Mouse (Mus musculus): ENCODE data around the gene Ppp6r3. TPM values are rescaled to one million over a fixed set of nuclear protein-coding genes. Genes with fewer than 3 reads are reported as not detected.

Gene Ppp6r3
- polyA plus RNA-seq, 1 experiment from 2014 or later = 22.3 TPM

Other genes starting within 250 kb of the Ppp6r3 start
- 0.17 and 0.28 TPM in 2 replicates for gene Tesmin, start 186.9 kb downstream of the Ppp6r3 start, polyA plus RNA-seq (2015; fragmentation: Nextera tagmentation; extraction: Ambion mirVana)
- 0.14 TPM in 1 of 2 replicates, not detected in the other for gene Gal, start 161.2 kb downstream of the Ppp6r3 start, polyA plus RNA-seq (2015; fragmentation: Nextera tagmentation; extraction: Ambion mirVana)
- 1.9 and 2.0 TPM in 2 replicates for gene Lrp5, start 110.8 kb upstream of the Ppp6r3 start, polyA plus RNA-seq (2015; fragmentation: Nextera tagmentation; extraction: Ambion mirVana)
- 13.2 and 14.5 TPM in 2 replicates for gene 1810055G02Rik, start 132.5 kb upstream of the Ppp6r3 start, polyA plus RNA-seq (2015; fragmentation: Nextera tagmentation; extraction: Ambion mirVana)
- gene Kmt5b, start 191.7 kb upstream of the Ppp6r3 start, polyA plus RNA-seq (2015; fragmentation: Nextera tagmentation; extraction: Ambion mirVana) = 6.5 and 8.9 TPM in 2 replicates